26 mouse cellular contexts compared by ENCODE assay signal in the genomic region with DNA sequence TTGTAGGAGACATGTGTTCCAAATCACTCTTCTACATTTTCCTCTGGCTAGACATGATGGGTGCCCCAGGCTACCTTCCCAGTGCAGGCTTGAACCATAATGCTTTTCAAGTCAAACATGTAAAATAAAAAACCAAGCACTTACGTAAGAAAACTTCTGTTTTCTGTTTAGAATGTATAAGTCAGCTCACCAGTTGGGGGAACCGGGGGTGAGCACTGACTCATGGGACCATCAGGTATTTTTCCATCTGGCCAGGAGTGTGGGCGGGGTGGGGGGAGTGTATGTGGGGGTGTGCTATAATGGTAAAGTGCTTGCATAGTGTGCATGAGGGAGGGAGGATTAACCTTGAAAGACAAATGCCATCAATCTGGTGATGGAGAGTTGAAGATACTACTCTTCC.
"Had no signal": no experiment of that assay in that cellular context is flagged by ENCODE, and none has a peak within 500 bp of the region (broad histone marks: within the 10 kb centered on the region; RNA-seq: fewer than 3 reads in every experiment).

No protein-coding gene starts in this region.

- H3K36me3 ChIP-seq: heart, embryonic 13.5 days; heart, embryonic 15.5 days; hindbrain, embryonic 10.5 days; hindbrain, embryonic 12.5 days; intestine, embryonic 15.5 days; limb, embryonic 10.5 days; limb, embryonic 12.5 days had no signal

- H3K27ac ChIP-seq: heart, adult 2 months; heart, embryonic 13.5 days; heart, embryonic 15.5 days; hindbrain, embryonic 10.5 days; hindbrain, embryonic 12.5 days; hindbrain, embryonic 14.5 days; intestine, embryonic 15.5 days; layer of hippocampus, adult 2 months; left cerebral cortex, adult 2 months; limb, embryonic 10.5 days; limb, embryonic 12.5 days; liver, embryonic 14.5 days had no signal

- DNase-seq: gastrocnemius, postnatal 14 days; gastrocnemius, postnatal 36 days; heart, adult 11 months; heart, adult 2 months; heart, postnatal 4 days; kidney, adult 18-20 months; kidney, adult 8-10 months; kidney, postnatal 14 days; kidney, postnatal 4 days; liver had no signal

- ATAC-seq: hindbrain, embryonic 16.5 days; inflammation-experienced regulatory T-cells, adult 6 months; intestine, embryonic 15.5 days; intestine, postnatal 0 days had no signal

- H3K4me2 ChIP-seq: heart, embryonic 11.5 days; heart, embryonic 13.5 days; heart, embryonic 15.5 days; hindbrain, embryonic 12.5 days; hindbrain, embryonic 14.5 days; intestine, embryonic 15.5 days; limb, embryonic 12.5 days; liver, embryonic 11.5 days had no signal

- H3K4me3 ChIP-seq: heart, adult 2 months; heart, embryonic 13.5 days; heart, embryonic 15.5 days; hindbrain, embryonic 10.5 days; hindbrain, embryonic 12.5 days; intestine, embryonic 15.5 days; layer of hippocampus, adult 2 months; left cerebral cortex, adult 2 months; limb, embryonic 10.5 days; limb, embryonic 12.5 days had no signal

- H3K27me3 ChIP-seq: heart, embryonic 13.5 days; heart, embryonic 15.5 days; hindbrain, embryonic 12.5 days; intestine, embryonic 15.5 days had no signal

- H3K4me1 ChIP-seq: hindbrain, embryonic 10.5 days; hindbrain, embryonic 12.5 days; intestine, embryonic 15.5 days had no signal

- H3K9me3 ChIP-seq: heart, embryonic 13.5 days; heart, embryonic 15.5 days; hindbrain, embryonic 10.5 days; hindbrain, embryonic 12.5 days; intestine, embryonic 15.5 days; limb, embryonic 10.5 days; limb, embryonic 12.5 days had no signal

- H3K9ac ChIP-seq: heart, embryonic 13.5 days; heart, embryonic 15.5 days; hindbrain, embryonic 12.5 days; hindbrain, embryonic 14.5 days; intestine, embryonic 15.5 days; limb, embryonic 12.5 days; liver, embryonic 14.5 days had no signal
